Mouse (Mus musculus): ENCODE data around the gene Traf4. TPM values are rescaled to one million over a fixed set of nuclear protein-coding genes. Genes with fewer than 3 reads are reported as not detected.
A peak's percentile ranks its signal among the peaks of the same experiment; 100 is the strongest.

Gene Traf4
- total and polyA plus RNA-seq, 2 experiments = 8.8 to 73.5 TPM

- peak; percentile 87 for DNase-seq (ENCODE audit: extremely low read depth, low read depth, low spot score)
- H3K79me2 ChIP-seq (ENCODE audit: control insufficient read depth, insufficient read depth, low read length) = peaks cover 30% of the 10 kb centered on the region; the same call in 1 of the 2 replicates
- H3K4me1 ChIP-seq (ENCODE audit: control insufficient read depth, insufficient read depth, low read length) = peaks cover 18% of the 10 kb centered on the region
- peaks cover 8% of the 10 kb centered on the region for H3K36me3 ChIP-seq (ENCODE audit: control insufficient read depth, insufficient read depth, low read length)
- no peaks in the 10 kb centered on the region for H3K27me3 ChIP-seq (ENCODE audit: control insufficient read depth, insufficient read depth, low read length)
- H3K27ac ChIP-seq (replicated peaks; ENCODE audit: insufficient read depth, low read depth, low read length) = no peak overlapping the region
- no peak overlapping the region for H3K9ac ChIP-seq (ENCODE audit: low read depth, low read length)
- WGBS = 20% methylated on average over 2 of the region's 2 CpGs
- no peak for TF ChIP-seq POLR2A (IDR thresholded peaks at IDR 0.05; ENCODE audit: extremely low read depth, insufficient read depth, low read length)
- TF ChIP-seq CTCF (IDR thresholded peaks at IDR 0.05; ENCODE audit: low read depth, low read length) = peak; percentile 98
- H3K4me3 ChIP-seq (ENCODE audit: insufficient read depth, low read depth, low read length) = no peak overlapping the region
Measured at GRCm38 (mm10) chr11:78159096-78159495, 6.3 kb downstream of the Traf4 start.

- Histone ChIP-seq H3K79me2 (ENCODE audit: control insufficient read depth, insufficient read depth, low read length) (0 out of 2 replicates have a peak, but pooled peaks cover 5% of the 10 kb centered on the region), H3K4me1 (ENCODE audit: control insufficient read depth, insufficient read depth, low read length) (peaks cover 3% of the 10 kb centered on the region), H3K27ac (replicated peaks; ENCODE audit: insufficient read depth, low read depth, low read length) (no peak overlapping the region), H3K9ac (ENCODE audit: low read depth, low read length) (no peak overlapping the region), H3K4me3 (ENCODE audit: insufficient read depth, low read depth, low read length) (no peak overlapping the region), H3K27me3 (ENCODE audit: control insufficient read depth, insufficient read depth, low read length) (no peaks in the 10 kb centered on the region), H3K36me3 (ENCODE audit: control insufficient read depth, insufficient read depth, low read length) (peaks cover 8% of the 10 kb centered on the region)
- WGBS = 87% methylated on average over 6 of the region's 6 CpGs
- no peak for DNase-seq (ENCODE audit: extremely low read depth, low read depth, low spot score)
- TF ChIP-seq POLR2A (IDR thresholded peaks at IDR 0.05; ENCODE audit: extremely low read depth, insufficient read depth, low read length) (no peak), CTCF (IDR thresholded peaks at IDR 0.05; ENCODE audit: low read depth, low read length) (no peak)
Measured at GRCm38 (mm10) chr11:78156156-78156699, 9.2 kb downstream of the Traf4 start.

DNA sequence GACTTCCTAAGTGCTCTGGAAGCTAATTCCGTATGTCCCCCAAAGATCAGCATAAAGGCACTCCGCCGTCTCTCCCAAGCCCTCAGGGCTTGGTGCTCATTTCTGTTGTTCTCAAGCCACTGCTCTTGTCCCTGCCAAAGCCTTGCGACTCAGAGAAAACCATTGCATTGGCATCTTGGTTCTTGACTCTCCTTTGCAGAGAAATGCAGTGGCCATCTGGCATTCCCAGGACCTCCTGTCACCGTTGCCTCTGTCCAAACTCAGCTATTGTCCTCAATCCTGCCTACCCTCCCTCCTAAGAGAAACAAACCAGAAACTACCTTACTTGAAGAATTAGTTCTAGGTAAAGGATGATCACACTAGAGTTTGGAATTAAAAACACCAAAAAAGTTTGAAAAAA is 9.7 kb downstream of the Traf4 start:
- no peak overlapping the region for H3K9ac ChIP-seq (ENCODE audit: low read depth, low read length)
- 93% methylated on average over 5 of the region's 5 CpGs for WGBS
- H3K4me3 ChIP-seq (ENCODE audit: insufficient read depth, low read depth, low read length) = no peak overlapping the region
- no peak overlapping the region for H3K27ac ChIP-seq (replicated peaks; ENCODE audit: insufficient read depth, low read depth, low read length)
- peaks cover 8% of the 10 kb centered on the region for H3K36me3 ChIP-seq (ENCODE audit: control insufficient read depth, insufficient read depth, low read length)
- 0 out of 2 replicates have a peak, but pooled peaks cover under 1% of the 10 kb centered on the region for H3K79me2 ChIP-seq (ENCODE audit: control insufficient read depth, insufficient read depth, low read length)
- H3K27me3 ChIP-seq (ENCODE audit: control insufficient read depth, insufficient read depth, low read length) = no peaks in the 10 kb centered on the region
- TF ChIP-seq POLR2A (IDR thresholded peaks at IDR 0.05; ENCODE audit: extremely low read depth, insufficient read depth, low read length) (no peak), CTCF (IDR thresholded peaks at IDR 0.05; ENCODE audit: low read depth, low read length) (no peak)
- no peak for DNase-seq (ENCODE audit: extremely low read depth, low read depth, low spot score)
- H3K4me1 ChIP-seq (ENCODE audit: control insufficient read depth, insufficient read depth, low read length) = peaks cover 3% of the 10 kb centered on the region

DNA sequence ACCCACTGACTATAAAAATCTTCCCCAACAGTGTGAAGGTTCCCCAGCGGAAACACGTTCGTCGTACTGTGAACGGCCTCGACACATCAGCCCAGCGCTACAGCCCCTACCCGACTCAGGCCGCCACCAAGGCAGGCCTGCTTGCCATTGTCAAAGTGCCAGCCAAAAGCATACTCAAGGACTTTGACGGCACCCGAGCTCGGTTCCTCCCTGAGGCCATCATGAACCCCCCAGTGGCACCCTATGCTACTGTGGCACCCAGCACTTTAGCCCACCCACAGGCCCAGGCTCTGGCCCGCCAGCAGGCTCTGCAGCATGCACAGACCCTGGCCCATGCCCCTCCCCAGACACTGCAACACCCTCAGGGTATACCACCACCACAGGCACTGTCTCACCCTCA is 11.6 kb downstream of the Traf4 start:
- Histone ChIP-seq H3K27ac (replicated peaks; ENCODE audit: insufficient read depth, low read depth, low read length) (no peak overlapping the region), H3K79me2 (ENCODE audit: control insufficient read depth, insufficient read depth, low read length) (peaks cover 3% of the 10 kb centered on the region; the same call in 1 of the 2 replicates), H3K4me1 (ENCODE audit: control insufficient read depth, insufficient read depth, low read length) (peaks cover 1% of the 10 kb centered on the region; the same call in 1 of the 2 replicates), H3K27me3 (ENCODE audit: control insufficient read depth, insufficient read depth, low read length) (no peaks in the 10 kb centered on the region), H3K9ac (ENCODE audit: low read depth, low read length) (no peak overlapping the region), H3K4me3 (ENCODE audit: insufficient read depth, low read depth, low read length) (no peak overlapping the region), H3K36me3 (ENCODE audit: control insufficient read depth, insufficient read depth, low read length) (peaks cover 9% of the 10 kb centered on the region)
- no peak for TF ChIP-seq CTCF (IDR thresholded peaks at IDR 0.05; ENCODE audit: low read depth, low read length)
- TF ChIP-seq POLR2A (IDR thresholded peaks at IDR 0.05; ENCODE audit: extremely low read depth, insufficient read depth, low read length) = no peak
- WGBS = 89% methylated on average over 13 of the region's 13 CpGs
- DNase-seq (ENCODE audit: extremely low read depth, low read depth, low spot score) = no peak

DNA sequence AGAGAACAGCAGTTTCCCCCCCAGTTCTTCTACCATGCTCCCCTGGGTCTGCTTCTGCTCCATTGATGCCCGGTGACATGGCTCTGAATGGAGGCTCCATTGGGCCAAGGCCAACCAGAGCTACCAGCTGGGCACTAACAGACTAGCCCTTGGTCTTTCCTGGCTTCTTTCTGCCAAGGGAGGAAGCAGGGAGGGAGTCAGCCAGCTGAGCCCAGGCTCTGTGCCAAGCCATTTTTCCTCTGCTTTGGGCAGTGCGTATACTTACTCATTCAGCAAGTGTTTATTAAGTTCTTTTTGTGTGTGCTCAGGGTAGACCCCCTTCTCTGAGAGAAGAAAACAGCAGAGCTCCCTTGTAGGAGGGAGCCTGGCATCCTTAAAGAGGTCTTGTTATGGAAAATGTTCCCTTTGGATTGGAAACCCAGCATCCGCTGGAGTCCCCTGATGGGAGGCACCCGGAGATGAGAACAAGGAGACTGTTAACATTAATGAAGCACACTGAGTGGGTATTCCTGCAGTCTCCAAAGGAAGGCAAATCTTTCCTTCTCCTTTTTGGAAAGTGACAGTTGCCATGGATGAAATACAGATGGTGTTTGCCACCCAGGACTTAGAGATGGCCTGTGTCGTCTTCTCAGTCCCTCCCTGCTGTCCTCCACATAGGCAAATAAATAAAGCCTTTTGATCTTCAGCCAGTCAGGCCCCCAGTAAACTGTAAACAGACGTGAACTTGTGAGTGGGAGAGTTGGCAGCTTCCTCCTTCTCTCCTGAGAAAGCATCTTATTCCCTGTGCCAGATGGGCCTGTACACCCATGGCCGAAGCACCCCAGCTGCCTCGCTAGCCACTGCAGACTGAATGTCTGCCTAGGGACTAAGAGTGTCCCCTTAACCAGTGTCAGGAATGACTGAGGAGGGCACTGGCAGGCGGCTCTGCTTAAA is 12.8 kb downstream of the Traf4 start:
- TF ChIP-seq CTCF (IDR thresholded peaks at IDR 0.05; ENCODE audit: low read depth, low read length) = no peak
- no peak for TF ChIP-seq POLR2A (IDR thresholded peaks at IDR 0.05; ENCODE audit: extremely low read depth, insufficient read depth, low read length)
- no peak for DNase-seq (ENCODE audit: extremely low read depth, low read depth, low spot score)
- H3K27ac ChIP-seq (replicated peaks; ENCODE audit: insufficient read depth, low read depth, low read length) = no peak overlapping the region
- WGBS = 65% methylated on average over 9 of the region's 9 CpGs
- H3K4me1 ChIP-seq (ENCODE audit: control insufficient read depth, insufficient read depth, low read length) = no peaks in the 10 kb centered on the region
- H3K9ac ChIP-seq (ENCODE audit: low read depth, low read length) = no peak overlapping the region
- no peak overlapping the region for H3K4me3 ChIP-seq (ENCODE audit: insufficient read depth, low read depth, low read length)
- H3K36me3 ChIP-seq (ENCODE audit: control insufficient read depth, insufficient read depth, low read length) = peaks cover 7% of the 10 kb centered on the region; the same call in 1 of the 2 replicates
- peaks cover 3% of the 10 kb centered on the region; the same call in 1 of the 2 replicates for H3K79me2 ChIP-seq (ENCODE audit: control insufficient read depth, insufficient read depth, low read length)
- no peaks in the 10 kb centered on the region for H3K27me3 ChIP-seq (ENCODE audit: control insufficient read depth, insufficient read depth, low read length)

Data from liver, adult 2 months (tissue).